Mouse (Mus musculus): ENCODE data around the gene Myh7b.

- no peak for TF ChIP-seq EP300 (IDR thresholded peaks at IDR 0.05)
- no peak for TF ChIP-seq CTCF (IDR thresholded peaks at IDR 0.05)
Measured at GRCm38 (mm10) chr2:155671236-155671635, 60.2 kb downstream of the Myh7b start.

Measured in lung, postnatal 0 days (tissue).